Mouse (Mus musculus) kidney, postnatal 4 days (tissue): ENCODE results near the gene Kdm2b.

Source experiments
- DNase-seq, 2 experiments: peaks; one replicate each; pipeline ENCODE4 v3.0.0; 2021; ENCODE audit warnings: mixed read lengths in 2 of 2

Kdm2b gene

DNA sequence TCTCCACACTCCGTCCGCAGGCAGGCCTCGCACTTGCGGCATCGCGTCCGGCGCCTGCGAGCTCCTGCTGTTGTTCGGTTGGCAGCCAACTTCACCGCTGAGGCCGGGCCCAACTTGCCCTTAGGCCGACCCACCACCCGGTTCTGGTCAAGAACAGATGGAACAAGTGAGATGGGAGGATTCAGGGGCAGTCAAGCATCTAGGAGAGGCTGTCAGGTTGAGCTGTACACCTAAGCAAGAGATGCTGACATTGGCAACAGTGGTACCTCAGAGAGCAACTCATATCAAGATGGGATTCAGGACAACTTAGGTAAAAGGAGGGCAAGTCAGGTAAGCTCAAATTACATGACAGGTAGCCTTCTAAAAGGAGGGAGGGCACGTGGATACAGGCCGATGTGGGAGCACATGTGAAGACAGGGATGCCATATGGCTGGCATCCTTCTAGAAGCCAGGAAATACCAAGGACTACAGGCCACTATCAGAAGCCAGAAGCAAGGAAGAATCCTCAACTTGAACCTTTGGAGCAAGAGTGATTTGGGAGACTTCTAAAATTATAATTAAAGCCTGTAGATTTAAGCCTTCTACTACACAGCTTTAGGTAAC is 100.9 kb downstream of the Kdm2b start:
- no peak for DNase-seq

- DNase-seq = no peak
Measured at GRCm38 (mm10) chr5:122887926-122888611, 101.6 kb downstream of the Kdm2b start.

DNA sequence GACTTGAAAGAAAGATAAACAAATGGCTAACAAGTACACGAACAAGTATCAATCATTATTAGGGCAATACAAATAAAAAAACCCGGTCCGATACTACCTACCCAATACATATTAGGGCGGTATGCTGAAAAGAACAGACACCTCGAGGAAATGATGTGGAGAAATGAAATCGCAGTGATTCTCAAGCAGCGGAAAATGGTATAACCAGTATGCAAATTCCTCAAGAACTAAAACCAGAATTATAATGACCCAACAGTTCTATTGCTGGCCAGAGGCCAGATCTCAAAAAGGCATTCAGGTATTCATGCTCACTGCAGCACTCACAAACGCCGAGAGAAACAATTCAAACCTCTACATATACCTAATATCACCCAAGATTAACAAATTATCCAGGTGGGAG is 102.6 kb downstream of the Kdm2b start:
- no peak for DNase-seq

- DNase-seq = no peak
Measured at GRCm38 (mm10) chr5:122884594-122885348, 104.9 kb downstream of the Kdm2b start.

- no peak for DNase-seq
Measured at GRCm38 (mm10) chr5:122883652-122884235, 105.9 kb downstream of the Kdm2b start.

- DNase-seq = peak in 1 of 2 experiments; percentile 13
Measured at GRCm38 (mm10) chr5:122883237-122883636, 106.4 kb downstream of the Kdm2b start.

- DNase-seq = no peak
Measured at GRCm38 (mm10) chr5:122882256-122883050, 107.2 kb downstream of the Kdm2b start.

- DNase-seq = peak; percentile 84 to 88
Measured at GRCm38 (mm10) chr5:122881313-122881712, 108.3 kb downstream of the Kdm2b start.

DNA sequence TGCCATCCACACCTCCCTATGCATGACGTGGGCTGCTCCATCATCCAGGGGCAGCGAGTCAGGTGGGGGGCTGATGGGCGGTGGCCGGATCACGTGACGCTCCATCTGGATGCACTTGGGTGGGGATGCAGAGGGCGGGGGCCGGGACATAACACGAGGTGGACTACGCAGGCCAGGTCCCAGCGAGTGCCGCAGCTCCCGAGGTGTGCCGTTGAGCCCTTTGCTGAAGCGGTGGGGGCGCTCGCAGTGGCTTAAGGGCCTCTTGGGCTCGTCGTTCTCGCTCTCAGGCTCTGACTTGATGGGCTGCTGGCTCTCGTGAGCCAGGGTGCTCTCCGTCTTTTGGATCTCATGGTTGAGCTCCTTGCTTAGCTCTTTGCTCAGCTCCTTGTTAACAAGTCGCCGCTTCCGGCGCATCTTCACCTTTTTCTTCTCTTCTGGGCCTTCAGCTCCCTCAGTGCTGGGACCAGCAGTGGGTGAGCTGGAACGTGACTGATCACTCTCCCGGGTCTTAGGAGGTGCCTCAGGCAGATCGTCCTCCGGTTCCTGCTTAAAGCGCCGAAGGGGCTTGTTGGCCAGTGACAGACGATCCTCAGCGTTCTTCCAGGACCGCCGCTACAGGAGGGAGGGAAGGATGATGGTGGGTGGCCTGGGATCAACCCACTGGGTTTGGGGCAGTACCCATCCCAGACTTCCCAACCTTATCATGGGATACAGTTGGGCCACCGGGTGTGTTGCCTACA is 109.2 kb downstream of the Kdm2b start:
- DNase-seq = peak in 1 of 2 experiments; percentile 11

- no peak for DNase-seq
Measured at GRCm38 (mm10) chr5:122876671-122877070, 113.0 kb downstream of the Kdm2b start.

DNA sequence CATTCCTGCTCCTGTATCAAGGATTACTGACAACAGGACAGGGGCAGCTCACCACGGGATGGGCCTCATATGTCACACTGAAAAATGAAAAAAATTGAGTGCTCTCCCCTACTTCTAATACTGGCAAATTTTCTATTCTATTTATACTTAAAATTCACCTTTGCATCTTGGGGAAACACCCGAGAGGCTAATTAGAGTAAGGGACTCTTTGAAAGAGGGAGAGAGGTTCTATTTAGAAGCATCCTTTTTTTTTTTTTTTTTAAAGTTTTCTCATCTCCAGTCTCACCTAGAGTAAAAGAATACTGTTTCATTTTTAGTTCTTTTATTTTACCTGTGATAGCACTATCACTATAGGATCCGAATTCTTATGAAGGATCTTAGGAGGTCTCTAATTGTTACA is 115.3 kb downstream of the Kdm2b start:
- no peak for DNase-seq

DNA sequence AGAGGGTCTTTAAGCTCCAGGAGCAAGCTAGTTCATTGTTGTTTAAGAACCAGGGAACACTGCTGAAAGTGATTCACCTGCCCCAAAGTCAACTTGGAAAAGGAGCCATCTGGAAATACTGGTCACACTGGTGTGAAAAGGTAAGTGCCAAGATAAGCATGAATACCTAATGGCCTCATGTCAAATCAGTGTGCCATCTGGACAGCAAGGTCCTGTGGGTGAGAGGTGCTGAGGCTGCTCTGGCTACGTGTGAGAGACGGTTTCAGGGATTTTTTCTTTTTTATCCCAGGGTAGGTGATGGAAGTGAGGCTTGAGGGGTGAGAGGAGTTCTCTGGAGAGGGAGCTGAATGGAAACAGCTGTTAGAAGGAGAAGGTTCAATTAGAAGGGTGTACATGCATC is 116.0 kb downstream of the Kdm2b start:
- DNase-seq = no peak

DNA sequence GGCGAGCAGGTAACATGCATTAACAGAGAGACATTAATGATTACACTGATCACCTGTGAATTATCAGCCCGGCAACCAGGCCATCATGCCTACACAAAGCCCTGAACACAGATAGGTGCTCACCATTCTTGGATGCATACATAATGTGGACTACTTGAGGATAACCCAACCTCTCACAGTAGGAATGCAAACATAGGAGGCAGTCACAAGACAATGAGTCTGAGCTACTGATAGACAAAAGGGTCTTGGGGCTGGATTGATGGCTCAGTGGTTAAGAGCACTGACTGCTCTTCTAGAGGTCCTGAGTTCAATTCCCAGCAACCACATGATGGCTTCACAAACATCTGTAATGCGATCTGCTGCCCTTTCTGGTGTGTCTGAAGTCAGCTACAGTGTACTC is 117.0 kb downstream of the Kdm2b start:
- no peak for DNase-seq

- no peak for DNase-seq
Measured at GRCm38 (mm10) chr5:122863053-122863452, 126.6 kb downstream of the Kdm2b start.

GRCm38 (mm10) chr5:122855858-122856257 is 133.8 kb downstream of the Kdm2b start:
- no peak for DNase-seq

GRCm38 (mm10) chr5:122852611-122853010 is 137.0 kb downstream of the Kdm2b start:
- no peak for DNase-seq

- peak; percentile 75 to 86 for DNase-seq
Measured at GRCm38 (mm10) chr5:122850319-122851002, 139.2 kb downstream of the Kdm2b start.

- DNase-seq = peak; percentile 97 to 99
Measured at GRCm38 (mm10) chr5:122849521-122850318, 139.9 kb downstream of the Kdm2b start, which contains the start of gene Rnf34. TSS of gene Rnf34 (plus strand) at chr5:122850048.

DNA sequence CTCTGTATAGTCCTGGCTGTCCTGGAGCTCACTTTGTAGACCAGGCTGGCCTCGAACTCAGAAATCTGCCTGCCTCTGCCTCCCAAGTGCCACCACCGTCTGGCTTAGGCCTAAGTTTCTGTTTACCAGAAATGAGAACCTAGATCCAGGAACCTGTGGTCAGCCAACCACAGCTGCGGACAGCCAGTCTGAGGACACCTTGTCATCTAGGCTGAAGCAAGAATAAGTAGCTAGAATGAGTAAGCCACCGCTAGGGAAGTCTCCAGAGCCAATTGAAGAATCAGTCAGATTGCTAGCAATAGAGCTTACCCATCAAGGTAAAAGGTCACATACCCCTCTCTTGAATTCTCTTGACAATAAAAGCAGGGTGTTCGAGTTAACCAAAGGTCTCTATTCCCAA is 145.8 kb downstream of the Kdm2b start:
- DNase-seq = no peak

DNA sequence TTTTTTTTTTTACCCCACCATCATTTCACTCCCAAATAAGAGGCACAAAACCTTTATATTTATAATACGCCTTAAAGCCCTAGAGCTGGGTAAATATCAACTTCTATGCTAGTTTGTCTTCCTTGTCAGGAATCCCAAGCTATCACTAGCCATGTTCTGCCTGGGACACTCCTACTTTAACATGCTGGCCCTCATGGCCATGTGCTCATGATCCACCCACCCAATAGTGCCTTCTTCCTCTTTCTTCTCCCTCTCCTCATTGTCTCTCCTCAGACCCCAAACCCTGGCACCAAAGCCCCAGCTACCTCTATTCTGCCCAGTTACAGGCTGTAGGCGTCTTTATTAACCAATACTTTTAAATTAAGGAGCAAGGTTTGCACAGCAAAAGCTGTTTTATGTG is 148.5 kb downstream of the Kdm2b start:
- no peak for DNase-seq
